Mouse (Mus musculus): Measurements from ENCODE around the gene Prpf40a.

Gene Prpf40a

GRCm38 (mm10) chr2:53190684-53191511, at the start of gene Prpf40a:
Gene Prpf40a (minus strand): TSS chr2:53191284.
- peak; percentile 100 for DNase-seq (ENCODE audit: extremely low spot score, low spot score)

DNA sequence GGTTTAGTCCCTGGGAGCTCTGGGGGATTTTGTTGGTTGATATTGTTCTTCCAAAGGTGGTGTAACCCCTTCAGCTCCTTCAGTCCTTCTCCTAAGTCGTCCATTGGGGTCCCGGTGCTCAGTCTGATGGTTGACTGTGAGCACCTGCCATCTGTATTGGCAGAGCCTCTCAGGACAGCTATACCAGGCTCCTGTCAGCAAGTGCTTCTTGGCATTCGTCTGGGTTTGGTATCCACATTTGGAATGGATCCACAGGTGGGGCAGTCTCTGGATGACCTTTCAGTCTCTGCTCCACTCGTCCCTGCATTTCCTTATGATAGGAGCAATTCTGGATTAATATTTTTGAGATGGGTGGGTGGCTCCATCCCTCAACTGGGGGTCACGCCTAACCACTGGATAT, 31.2 kb upstream of the Prpf40a start:
- DNase-seq (ENCODE audit: extremely low spot score, low spot score) = no peak

DNA sequence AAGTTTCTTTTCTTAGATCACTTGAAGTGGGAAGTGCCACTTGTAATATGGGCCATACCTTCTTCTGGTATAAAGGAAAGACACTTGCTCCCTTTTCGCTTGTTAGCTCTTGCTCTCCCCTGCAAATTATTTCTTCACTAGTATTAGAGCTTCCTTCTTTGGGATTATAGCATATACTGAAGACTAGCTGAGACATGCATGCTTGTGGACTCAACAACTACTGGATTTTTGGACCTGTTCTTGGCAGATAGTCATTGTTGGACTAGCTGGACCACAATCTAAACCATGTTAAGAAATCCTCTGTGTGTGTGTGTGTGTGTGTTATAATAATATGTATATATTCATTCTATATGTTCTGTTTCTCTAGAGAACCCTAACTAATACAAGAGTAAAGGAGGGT, 22.4 kb upstream of the Prpf40a start:
- DNase-seq (ENCODE audit: extremely low spot score, low spot score) = no peak

- no peak for DNase-seq (ENCODE audit: extremely low spot score, low spot score)
Measured at GRCm38 (mm10) chr2:53206749-53207148, 15.7 kb upstream of the Prpf40a start.

- DNase-seq (ENCODE audit: extremely low spot score, low spot score) = no peak
Measured at GRCm38 (mm10) chr2:53204373-53205274, 13.5 kb upstream of the Prpf40a start.

DNA sequence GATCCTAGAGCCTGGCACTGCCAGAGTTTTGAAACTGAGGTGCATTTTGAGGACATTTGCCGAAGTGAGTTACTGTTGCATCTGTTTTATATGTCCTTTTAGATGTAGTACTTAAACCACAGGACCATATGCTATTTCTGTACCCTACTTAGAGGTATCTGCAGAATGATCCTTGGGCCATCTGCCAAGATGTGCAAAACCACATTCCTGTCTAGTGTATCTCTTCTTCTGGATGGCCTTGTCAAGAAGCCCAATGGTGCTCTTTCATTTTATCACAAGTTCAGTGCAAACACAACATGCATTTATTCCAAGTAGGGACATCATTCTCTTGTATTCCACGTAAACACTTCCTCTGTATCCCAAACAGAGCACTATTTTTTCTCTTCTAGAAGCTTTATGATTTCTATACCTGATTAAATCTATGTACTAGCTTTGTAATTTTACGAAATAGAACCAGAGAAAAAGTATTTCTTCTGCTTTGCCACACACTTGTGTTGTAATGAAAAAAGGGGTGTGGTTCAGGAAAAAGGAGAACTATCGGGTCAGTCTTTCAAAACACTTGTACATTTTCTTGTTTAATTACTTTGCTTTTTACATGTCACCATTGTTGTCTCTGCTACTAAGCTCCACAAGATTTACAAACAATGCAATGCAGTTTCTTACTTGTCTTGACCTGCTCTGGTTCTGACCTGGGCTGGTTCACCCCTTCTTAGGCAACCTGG, 9.2 kb upstream of the Prpf40a start:
- DNase-seq (ENCODE audit: extremely low spot score, low spot score) = no peak

DNA sequence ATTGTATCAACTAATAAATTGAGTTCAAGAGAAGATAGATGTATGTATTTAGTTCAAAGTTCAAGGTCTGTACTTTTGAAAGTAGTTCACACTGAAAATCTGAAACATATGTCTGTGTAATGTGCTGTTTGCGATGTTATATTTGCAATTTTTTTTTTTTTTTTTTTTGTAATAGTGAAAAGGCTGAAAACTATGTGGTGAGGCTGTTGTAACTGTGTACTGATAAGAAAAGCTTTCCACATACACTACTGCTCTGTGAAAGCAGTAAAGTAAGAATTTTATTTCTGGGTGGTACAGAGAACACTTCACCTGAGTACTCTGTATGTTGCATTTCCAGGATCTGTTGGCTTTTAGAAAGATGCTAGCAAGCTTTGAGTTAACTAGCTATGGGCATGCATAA, 8.1 kb upstream of the Prpf40a start:
- DNase-seq (ENCODE audit: extremely low spot score, low spot score) = no peak

- DNase-seq (ENCODE audit: extremely low spot score, low spot score) = no peak
Measured at GRCm38 (mm10) chr2:53196431-53196830, 5.3 kb upstream of the Prpf40a start.

DNA sequence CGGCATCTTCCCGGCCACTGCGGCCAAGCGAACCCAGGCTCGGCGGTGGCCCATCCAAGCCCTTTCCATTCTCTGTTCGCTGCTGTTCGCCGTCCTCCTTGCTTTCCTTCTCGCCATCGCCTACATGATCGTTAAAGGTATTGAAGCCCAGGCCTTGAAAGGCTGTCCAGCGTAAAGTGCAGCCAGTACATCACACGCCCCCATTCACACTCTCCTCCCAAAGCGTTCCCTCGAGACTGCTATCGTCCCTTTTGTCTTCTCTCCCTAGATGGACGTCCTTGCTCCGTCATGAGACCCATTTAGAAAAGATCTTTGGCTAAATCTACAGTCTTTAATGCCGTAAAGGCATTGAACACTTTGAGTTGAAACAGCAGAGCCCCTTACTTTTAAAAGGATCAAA, 1.3 kb upstream of the Prpf40a start:
- no peak for DNase-seq (ENCODE audit: extremely low spot score, low spot score)

- DNase-seq (ENCODE audit: extremely low spot score, low spot score) = peak; percentile 99
Measured at GRCm38 (mm10) chr2:53191523-53192220, 588 bp upstream of the Prpf40a start, which contains the start of gene Arl6ip6. Gene Arl6ip6 (plus strand): TSS chr2:53191726.

- no peak for DNase-seq (ENCODE audit: extremely low spot score, low spot score)
Measured at GRCm38 (mm10) chr2:53189811-53190210, 1.3 kb downstream of the Prpf40a start.

GRCm38 (mm10) chr2:53179876-53180275, 11.2 kb downstream of the Prpf40a start:
- DNase-seq (ENCODE audit: extremely low spot score, low spot score) = no peak

- DNase-seq (ENCODE audit: extremely low spot score, low spot score) = no peak
Measured at GRCm38 (mm10) chr2:53178966-53179365, 12.1 kb downstream of the Prpf40a start.

DNA sequence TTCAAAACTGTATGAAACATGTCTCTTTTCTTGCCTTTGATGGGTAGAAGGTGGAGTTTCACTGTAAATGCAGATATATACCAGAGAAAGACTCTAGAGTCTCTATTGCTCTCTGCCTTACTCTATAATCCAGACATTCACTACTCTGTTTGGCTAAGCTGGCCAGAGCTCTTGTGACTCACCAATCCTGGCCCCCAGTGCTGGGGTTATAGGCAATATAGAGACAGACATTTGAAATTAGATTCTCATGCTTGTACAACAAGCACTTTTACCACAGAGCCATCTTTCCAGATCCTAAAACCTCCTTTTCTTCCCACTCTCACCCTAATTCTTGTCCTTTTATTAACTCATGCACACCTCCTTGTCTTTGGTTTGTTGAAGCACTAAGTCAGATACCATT, 17.1 kb downstream of the Prpf40a start:
- DNase-seq (ENCODE audit: extremely low spot score, low spot score) = no peak

DNA sequence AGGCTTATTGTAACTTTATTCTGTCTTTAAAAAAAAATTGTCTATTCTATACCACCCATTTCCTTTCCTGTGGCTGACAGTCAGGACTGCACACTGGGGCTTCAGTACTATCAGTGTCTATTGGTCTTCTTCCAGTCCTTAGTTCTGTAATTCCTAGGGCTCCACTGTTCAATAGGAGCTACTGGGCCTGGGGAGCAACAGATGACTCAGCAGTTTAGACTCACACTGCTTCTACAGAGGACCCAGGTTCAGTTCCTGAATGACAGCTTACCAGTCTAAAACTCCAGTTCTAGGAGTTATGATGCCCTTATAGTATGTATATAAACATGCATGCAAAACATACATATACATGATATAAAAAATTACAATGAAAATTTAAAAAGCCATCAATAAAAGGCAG, 44.2 kb downstream of the Prpf40a start:
- DNase-seq (ENCODE audit: extremely low spot score, low spot score) = no peak

DNA sequence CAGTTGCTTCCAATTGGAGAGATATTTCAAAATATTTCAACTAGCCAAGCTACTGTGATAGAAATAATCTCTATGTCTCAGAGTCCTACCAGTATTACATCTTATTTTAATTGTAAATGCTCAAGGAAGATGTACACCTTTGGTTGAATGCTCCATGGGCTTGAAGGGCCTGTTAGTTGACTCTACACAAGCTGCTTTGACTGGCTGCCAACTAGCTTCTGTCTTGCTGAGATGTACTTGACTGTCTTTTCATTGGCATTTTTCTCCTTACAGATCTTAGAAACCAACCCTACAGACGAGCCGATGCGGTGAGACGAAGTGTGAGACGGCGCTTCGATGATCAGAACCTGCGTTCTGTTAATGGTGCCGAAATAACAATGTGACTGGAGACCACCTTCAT, 59.5 kb downstream of the Prpf40a start:
- no peak for DNase-seq (ENCODE audit: extremely low spot score, low spot score)

DNA sequence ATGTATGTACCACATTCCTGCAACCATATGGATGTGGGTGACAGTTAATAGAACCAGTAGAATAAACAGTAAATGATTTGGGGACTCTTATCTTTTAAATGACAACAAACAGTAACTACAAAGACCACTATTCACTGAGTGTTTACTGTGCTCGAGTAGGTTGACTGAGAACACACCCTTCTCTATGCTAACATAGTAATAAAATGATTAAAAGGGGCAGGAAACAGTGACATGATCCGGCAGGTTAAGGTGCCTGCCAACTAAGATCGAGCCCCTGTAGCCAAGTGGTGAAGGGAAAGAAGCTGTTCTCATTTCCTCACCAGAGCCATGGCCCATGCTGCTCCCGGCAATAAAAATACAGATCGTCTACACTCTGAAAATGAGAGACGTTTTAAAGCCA, 62.0 kb downstream of the Prpf40a start:
- DNase-seq (ENCODE audit: extremely low spot score, low spot score) = no peak

DNA sequence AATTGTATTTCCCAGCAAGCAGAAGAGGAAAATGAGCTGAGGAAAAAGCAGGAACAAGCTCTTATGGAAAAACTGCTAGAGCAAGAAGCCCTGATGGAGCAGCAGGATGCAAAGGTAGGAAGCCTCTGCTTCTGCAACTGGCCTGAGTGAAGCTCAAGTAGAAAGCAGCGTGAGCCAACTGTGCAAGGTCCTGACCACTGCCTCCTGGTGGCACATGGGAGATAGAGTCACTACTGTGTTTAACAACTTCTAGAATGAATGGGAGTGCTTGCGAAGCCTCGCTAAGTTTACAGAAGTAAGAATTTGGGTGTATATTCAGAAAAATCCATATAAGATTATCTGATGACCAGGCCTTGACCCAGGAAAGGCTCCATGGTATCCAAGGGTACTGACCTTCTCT, 65.1 kb downstream of the Prpf40a start:
- no peak for DNase-seq (ENCODE audit: extremely low spot score, low spot score)

DNA sequence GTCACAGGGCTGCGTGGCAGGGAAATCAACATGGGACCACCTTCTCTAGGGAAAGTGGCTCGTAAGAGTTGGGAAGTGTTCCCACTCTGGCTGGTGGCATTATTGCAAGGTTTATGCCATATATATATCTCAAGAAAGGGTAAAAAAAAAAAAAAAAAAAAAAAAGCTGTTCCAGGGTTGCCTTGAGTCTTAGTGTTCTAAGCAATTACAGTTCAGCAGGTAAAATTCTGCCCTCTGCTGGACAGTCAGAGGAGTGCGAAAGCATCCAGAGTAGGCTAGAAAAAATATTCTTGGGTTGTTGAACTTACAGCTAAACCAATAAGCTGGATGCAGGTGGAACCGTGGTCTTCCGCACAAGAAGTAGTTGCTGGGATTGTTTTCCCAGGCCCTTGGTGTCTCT, 69.3 kb downstream of the Prpf40a start:
- DNase-seq (ENCODE audit: extremely low spot score, low spot score) = peak; percentile 22

GRCm38 (mm10) chr2:53108547-53108946, 82.5 kb downstream of the Prpf40a start:
- DNase-seq (ENCODE audit: extremely low spot score, low spot score) = no peak

DNA sequence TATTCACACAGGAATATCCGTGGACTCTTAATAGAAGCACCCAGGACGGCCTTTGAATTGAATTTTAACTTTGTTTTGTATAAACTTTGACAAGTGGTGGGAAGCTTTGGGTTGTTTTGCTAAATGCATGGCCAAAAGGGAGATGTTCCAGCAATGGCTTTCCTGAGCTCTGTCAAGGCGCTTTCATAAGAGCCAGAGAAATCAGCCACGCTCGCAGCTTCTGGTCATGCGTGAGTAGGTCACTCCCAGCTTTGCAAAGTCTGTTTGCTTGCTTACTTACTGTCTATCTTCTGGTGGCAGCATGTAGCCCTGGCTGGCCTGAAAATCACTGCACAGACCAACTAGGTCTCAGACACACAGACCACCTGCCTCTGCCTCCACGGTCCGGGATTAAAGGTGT, 84.6 kb downstream of the Prpf40a start:
- DNase-seq (ENCODE audit: extremely low spot score, low spot score) = no peak

Measured in neural tube, embryonic 10.5 days (tissue).